17 mouse cellular contexts compared by ENCODE assay signal in genomic region chr4:118090449-118090848, GRCm38 (mm10). TPM values are rescaled to one million over a fixed set of nuclear protein-coding genes. Genes with fewer than 3 reads are reported as not detected.
DNase-seq lines count a peak whose midpoint lies in the region; ATAC-seq and TF ChIP-seq lines count a peak whose summit lies in the region.
"Had no signal": no experiment of that assay in that cellular context is flagged by ENCODE, and none has a peak within 500 bp of the region (broad histone marks: within the 10 kb centered on the region; RNA-seq: fewer than 3 reads in every experiment).

No protein-coding gene starts in this region.

- TF ChIP-seq POLR2A in testis, adult 2 months (IDR thresholded peaks at IDR 0.05; ENCODE audit: control insufficient read depth, low read depth, low read length): no peak

- no peak overlapping the region for H3K27ac ChIP-seq in heart, embryonic 12.5 days (ENCODE audit: poor library complexity, severe bottlenecking)
- H3K27ac ChIP-seq in neural tube, embryonic 15.5 days (replicated peaks): peak overlapping the region; percentile 9; the same call in 1 of the 2 replicates
- H3K27ac ChIP-seq in testis, adult 2 months (ENCODE audit: control insufficient read depth, insufficient read depth, low read depth, low read length): no peak overlapping the region
- H3K27ac ChIP-seq: embryonic facial prominence, embryonic 13.5 days; embryonic facial prominence, embryonic 15.5 days; forebrain, embryonic 10.5 days; forebrain, embryonic 12.5 days had no signal

- peak; percentile 89 for DNase-seq in heart, adult 11 months
- no peak for DNase-seq in neural tube, embryonic 10.5 days (ENCODE audit: extremely low spot score, low spot score)
- DNase-seq in testis, postnatal 10 days (ENCODE audit: low spot score): no peak
- no peak for DNase-seq in gastrocnemius, adult 8-10 months (ENCODE audit: low spot score in 2 of 2)

- no peaks in the 10 kb centered on the region for H3K27me3 ChIP-seq in heart, embryonic 12.5 days (replicated peaks)
- H3K27me3 ChIP-seq in neural tube, embryonic 15.5 days (replicated peaks): no peaks in the 10 kb centered on the region
- no peaks in the 10 kb centered on the region for H3K27me3 ChIP-seq in testis, adult 2 months (ENCODE audit: control insufficient read depth, insufficient read depth, low read length)
- H3K27me3 ChIP-seq: CH12.LX; embryonic facial prominence, embryonic 13.5 days; embryonic facial prominence, embryonic 15.5 days; forebrain, embryonic 12.5 days; Patski had no signal

- TF ChIP-seq CTCF in testis, adult 2 months (IDR thresholded peaks at IDR 0.05; ENCODE audit: control insufficient read depth, insufficient read depth, insufficient replicate concordance, low read depth, low read length): no peak

- WGBS in heart, embryonic 12.5 days: 86% methylated on average over 11 of the region's 11 CpGs
- 88% methylated on average over 11 of the region's 11 CpGs for WGBS in neural tube, embryonic 15.5 days

- H3K4me3 ChIP-seq in heart, embryonic 12.5 days: no peak overlapping the region
- H3K4me3 ChIP-seq in neural tube, embryonic 15.5 days (replicated peaks): no peak overlapping the region
- H3K4me3 ChIP-seq in testis, adult 2 months (ENCODE audit: control insufficient read depth, low read depth, low read length): peak overlapping the region; percentile 47
- H3K4me3 ChIP-seq: embryonic facial prominence, embryonic 13.5 days; embryonic facial prominence, embryonic 15.5 days; erythroblast, embryonic 14.5 days; forebrain, embryonic 10.5 days; forebrain, embryonic 12.5 days had no signal

- 0 out of 2 replicates have a peak, but pooled peaks cover 3% of the 10 kb centered on the region for H3K9me3 ChIP-seq in heart, embryonic 12.5 days (replicated peaks)
- H3K9me3 ChIP-seq in neural tube, embryonic 15.5 days (replicated peaks): no peaks in the 10 kb centered on the region
- H3K9me3 ChIP-seq: embryonic facial prominence, embryonic 13.5 days; embryonic facial prominence, embryonic 15.5 days; forebrain, embryonic 10.5 days; forebrain, embryonic 12.5 days; G1E had no signal

- H3K9ac ChIP-seq in heart, embryonic 12.5 days: no peak overlapping the region
- H3K9ac ChIP-seq in neural tube, embryonic 15.5 days (replicated peaks): no peak overlapping the region
- H3K9ac ChIP-seq: embryonic facial prominence, embryonic 13.5 days; embryonic facial prominence, embryonic 15.5 days; forebrain, embryonic 12.5 days had no signal

- H3K4me1 ChIP-seq in heart, embryonic 12.5 days (replicated peaks): no peaks in the 10 kb centered on the region
- no peaks in the 10 kb centered on the region for H3K4me1 ChIP-seq in neural tube, embryonic 15.5 days
- no peaks in the 10 kb centered on the region for H3K4me1 ChIP-seq in testis, adult 2 months (ENCODE audit: control insufficient read depth, insufficient read depth, low read length)
- H3K4me1 ChIP-seq: embryonic facial prominence, embryonic 13.5 days; embryonic facial prominence, embryonic 15.5 days; forebrain, embryonic 10.5 days had no signal

- peaks cover 7% of the 10 kb centered on the region; the same call in 1 of the 2 replicates for H3K36me3 ChIP-seq in heart, embryonic 12.5 days
- H3K36me3 ChIP-seq in neural tube, embryonic 15.5 days: no peaks in the 10 kb centered on the region
- H3K36me3 ChIP-seq in testis, adult 2 months (ENCODE audit: control insufficient read depth, insufficient read depth, low read length): no peaks in the 10 kb centered on the region
- H3K36me3 ChIP-seq: embryonic facial prominence, embryonic 15.5 days; forebrain, embryonic 12.5 days had no signal

- H3K4me2 ChIP-seq in heart, embryonic 12.5 days: no peak overlapping the region
- no peak overlapping the region for H3K4me2 ChIP-seq in neural tube, embryonic 15.5 days
- H3K4me2 ChIP-seq: embryonic facial prominence, embryonic 13.5 days; embryonic facial prominence, embryonic 15.5 days; forebrain, embryonic 12.5 days had no signal

- ATAC-seq in heart, embryonic 12.5 days (ENCODE audit: insufficient number of reproducible peaks, low FRiP score): no peak
- ATAC-seq in neural tube, embryonic 15.5 days (ENCODE audit: low FRiP score): no peak
- ATAC-seq: CD4-positive, CD25-positive, alpha-beta regulatory T cell, adult 4 months; forebrain, embryonic 14.5 days; Patski had no signal

RNA-seq across cellular contexts. Expression of gene St3gal3, which starts 44.3 kb away (rescaled TPM):
- polyA plus RNA-seq in heart, embryonic 12.5 days (2016; fragmentation: Nextera tagmentation; extraction: Ambion mirVana): 7.4 and 8.8 TPM in 2 replicates
- 13.8 and 18.3 TPM in 2 replicates for polyA plus RNA-seq in neural tube, embryonic 15.5 days (2015; fragmentation: Nextera tagmentation; extraction: Ambion mirVana)
- 3.4 and 4.4 TPM in 2 replicates for polyA plus RNA-seq in testis, adult 2 months (2012; rRNA removed)
- total RNA-seq in gastrocnemius, adult 8-10 months (2022): 10 to 100 TPM; 76.0 to 83.1 (median 80.6) TPM
